Mouse (Mus musculus): Measurements from ENCODE around the gene Cmbl. TPM values are rescaled to one million over a fixed set of nuclear protein-coding genes. Genes with fewer than 3 reads are reported as not detected.

Gene Cmbl
- polyA plus RNA-seq, 1 experiment from 2014 or later = 12.2 TPM

GRCm38 (mm10) chr15:31561390-31561789, 3.8 kb upstream of the Cmbl start:
- no peak for ATAC-seq (replicated peaks; ENCODE audit: extremely low read depth, insufficient read depth, low FRiP score)
- no peak overlapping the region for H3K27ac ChIP-seq (ENCODE audit: low read length)
- H3K27me3 ChIP-seq (ENCODE audit: control insufficient read depth, insufficient read depth, low read length) = no peaks in the 10 kb centered on the region
- H3K9me3 ChIP-seq (replicated peaks; ENCODE audit: control insufficient read depth, low read length) = no peaks in the 10 kb centered on the region
- H3K9ac ChIP-seq (ENCODE audit: low read length) = no peak overlapping the region
- H3K36me3 ChIP-seq (ENCODE audit: control insufficient read depth, insufficient read depth) = no peaks in the 10 kb centered on the region
- 83% methylated on average over 6 of the region's 6 CpGs for WGBS
- H3K4me1 ChIP-seq (ENCODE audit: control insufficient read depth, insufficient read depth, low read length) = peaks cover 11% of the 10 kb centered on the region
- no peak overlapping the region for H3K4me2 ChIP-seq (ENCODE audit: low read depth, low read length)
- H3K4me3 ChIP-seq (ENCODE audit: low read length) = no peak overlapping the region

- no peak overlapping the region for H3K27ac ChIP-seq (ENCODE audit: low read length)
- no peak overlapping the region for H3K9ac ChIP-seq (ENCODE audit: low read length)
- no peak for ATAC-seq (replicated peaks; ENCODE audit: extremely low read depth, insufficient read depth, low FRiP score)
- H3K9me3 ChIP-seq (replicated peaks; ENCODE audit: control insufficient read depth, low read length) = no peaks in the 10 kb centered on the region
- H3K4me1 ChIP-seq (ENCODE audit: control insufficient read depth, insufficient read depth, low read length) = peaks cover 11% of the 10 kb centered on the region
- no peaks in the 10 kb centered on the region for H3K36me3 ChIP-seq (ENCODE audit: control insufficient read depth, insufficient read depth)
- no peak overlapping the region for H3K4me3 ChIP-seq (ENCODE audit: low read length)
- no peaks in the 10 kb centered on the region for H3K27me3 ChIP-seq (ENCODE audit: control insufficient read depth, insufficient read depth, low read length)
- 96% methylated on average over 4 of the region's 4 CpGs for WGBS
- no peak overlapping the region for H3K4me2 ChIP-seq (ENCODE audit: low read depth, low read length)
Measured at GRCm38 (mm10) chr15:31561976-31562375, 3.2 kb upstream of the Cmbl start.

GRCm38 (mm10) chr15:31562847-31563246, 2.3 kb upstream of the Cmbl start:
- Histone ChIP-seq H3K9ac (ENCODE audit: low read length) (no peak overlapping the region), H3K9me3 (replicated peaks; ENCODE audit: control insufficient read depth, low read length) (no peaks in the 10 kb centered on the region), H3K36me3 (ENCODE audit: control insufficient read depth, insufficient read depth) (no peaks in the 10 kb centered on the region), H3K4me2 (ENCODE audit: low read depth, low read length) (no peak overlapping the region), H3K4me3 (ENCODE audit: low read length) (no peak overlapping the region), H3K27me3 (ENCODE audit: control insufficient read depth, insufficient read depth, low read length) (no peaks in the 10 kb centered on the region), H3K4me1 (ENCODE audit: control insufficient read depth, insufficient read depth, low read length) (peaks cover 11% of the 10 kb centered on the region), H3K27ac (ENCODE audit: low read length) (no peak overlapping the region)
- no peak for ATAC-seq (replicated peaks; ENCODE audit: extremely low read depth, insufficient read depth, low FRiP score)
- 31% methylated on average over 8 of the region's 8 CpGs for WGBS

GRCm38 (mm10) chr15:31563577-31564546, 1.3 kb upstream of the Cmbl start:
- H3K27me3 ChIP-seq (ENCODE audit: control insufficient read depth, insufficient read depth, low read length) = no peaks in the 10 kb centered on the region
- H3K36me3 ChIP-seq (ENCODE audit: control insufficient read depth, insufficient read depth) = no peaks in the 10 kb centered on the region
- H3K9ac ChIP-seq (ENCODE audit: low read length) = no peak overlapping the region
- H3K4me1 ChIP-seq (ENCODE audit: control insufficient read depth, insufficient read depth, low read length) = peaks cover 20% of the 10 kb centered on the region
- H3K4me3 ChIP-seq (ENCODE audit: low read length) = peak overlapping the region; percentile 26; the same call in 1 of the 2 replicates
- H3K27ac ChIP-seq (ENCODE audit: low read length) = no peak overlapping the region
- ATAC-seq (replicated peaks; ENCODE audit: extremely low read depth, insufficient read depth, low FRiP score) = no peak
- peak overlapping the region; percentile 52 for H3K4me2 ChIP-seq (ENCODE audit: low read depth, low read length)
- WGBS = 41% methylated on average over 19 of the region's 19 CpGs
- H3K9me3 ChIP-seq (replicated peaks; ENCODE audit: control insufficient read depth, low read length) = no peaks in the 10 kb centered on the region

- H3K4me1 ChIP-seq (ENCODE audit: control insufficient read depth, insufficient read depth, low read length) = peaks cover 26% of the 10 kb centered on the region
- H3K27ac ChIP-seq (ENCODE audit: low read length) = no peak overlapping the region
- 52% methylated on average over 1 of the region's 1 CpGs for WGBS
- no peak overlapping the region for H3K4me2 ChIP-seq (ENCODE audit: low read depth, low read length)
- no peaks in the 10 kb centered on the region for H3K36me3 ChIP-seq (ENCODE audit: control insufficient read depth, insufficient read depth)
- no peak overlapping the region for H3K9ac ChIP-seq (ENCODE audit: low read length)
- H3K4me3 ChIP-seq (ENCODE audit: low read length) = no peak overlapping the region
- H3K27me3 ChIP-seq (ENCODE audit: control insufficient read depth, insufficient read depth, low read length) = no peaks in the 10 kb centered on the region
- H3K9me3 ChIP-seq (replicated peaks; ENCODE audit: control insufficient read depth, low read length) = no peaks in the 10 kb centered on the region
- ATAC-seq (replicated peaks; ENCODE audit: extremely low read depth, insufficient read depth, low FRiP score) = no peak
Measured at GRCm38 (mm10) chr15:31565786-31566185, 597 bp downstream of the Cmbl start.

GRCm38 (mm10) chr15:31567431-31567830, 2.2 kb downstream of the Cmbl start:
- WGBS = 76% methylated on average over 7 of the region's 7 CpGs
- Histone ChIP-seq H3K27ac (ENCODE audit: low read length) (no peak overlapping the region), H3K9me3 (replicated peaks; ENCODE audit: control insufficient read depth, low read length) (no peaks in the 10 kb centered on the region), H3K36me3 (ENCODE audit: control insufficient read depth, insufficient read depth) (no peaks in the 10 kb centered on the region), H3K9ac (ENCODE audit: low read length) (no peak overlapping the region), H3K27me3 (ENCODE audit: control insufficient read depth, insufficient read depth, low read length) (no peaks in the 10 kb centered on the region), H3K4me1 (ENCODE audit: control insufficient read depth, insufficient read depth, low read length) (peaks cover 26% of the 10 kb centered on the region), H3K4me2 (ENCODE audit: low read depth, low read length) (no peak overlapping the region), H3K4me3 (ENCODE audit: low read length) (no peak overlapping the region)
- ATAC-seq (replicated peaks; ENCODE audit: extremely low read depth, insufficient read depth, low FRiP score) = no peak

GRCm38 (mm10) chr15:31568581-31568996, 3.4 kb downstream of the Cmbl start:
- Histone ChIP-seq H3K9me3 (replicated peaks; ENCODE audit: control insufficient read depth, low read length) (no peaks in the 10 kb centered on the region), H3K27me3 (ENCODE audit: control insufficient read depth, insufficient read depth, low read length) (no peaks in the 10 kb centered on the region), H3K4me2 (ENCODE audit: low read depth, low read length) (peak overlapping the region; percentile 47), H3K36me3 (ENCODE audit: control insufficient read depth, insufficient read depth) (no peaks in the 10 kb centered on the region), H3K9ac (ENCODE audit: low read length) (peak overlapping the region; percentile 12; the same call in 1 of the 2 replicates), H3K4me1 (ENCODE audit: control insufficient read depth, insufficient read depth, low read length) (peaks cover 21% of the 10 kb centered on the region), H3K27ac (ENCODE audit: low read length) (peak overlapping the region; percentile 72), H3K4me3 (ENCODE audit: low read length) (peak overlapping the region; percentile 15)
- ATAC-seq (replicated peaks; ENCODE audit: extremely low read depth, insufficient read depth, low FRiP score) = peak; percentile 85
- WGBS = 6% methylated on average over 12 of the region's 12 CpGs

GRCm38 (mm10) chr15:31569325-31570022, 4.3 kb downstream of the Cmbl start:
- Histone ChIP-seq H3K36me3 (ENCODE audit: control insufficient read depth, insufficient read depth) (no peaks in the 10 kb centered on the region), H3K4me1 (ENCODE audit: control insufficient read depth, insufficient read depth, low read length) (peaks cover 16% of the 10 kb centered on the region), H3K9ac (ENCODE audit: low read length) (no peak overlapping the region), H3K9me3 (replicated peaks; ENCODE audit: control insufficient read depth, low read length) (no peaks in the 10 kb centered on the region), H3K27me3 (ENCODE audit: control insufficient read depth, insufficient read depth, low read length) (no peaks in the 10 kb centered on the region), H3K4me3 (ENCODE audit: low read length) (no peak overlapping the region), H3K27ac (ENCODE audit: low read length) (no peak overlapping the region), H3K4me2 (ENCODE audit: low read depth, low read length) (peak overlapping the region; percentile 47; the same call in 1 of the 2 replicates)
- WGBS = 45% methylated on average over 9 of the region's 9 CpGs
- ATAC-seq (replicated peaks; ENCODE audit: extremely low read depth, insufficient read depth, low FRiP score) = no peak; the same call in 1 of the 2 replicates

GRCm38 (mm10) chr15:31570959-31571358, 5.8 kb downstream of the Cmbl start:
- no peaks in the 10 kb centered on the region for H3K27me3 ChIP-seq (ENCODE audit: control insufficient read depth, insufficient read depth, low read length)
- WGBS = 86% methylated on average over 8 of the region's 8 CpGs
- ATAC-seq (replicated peaks; ENCODE audit: extremely low read depth, insufficient read depth, low FRiP score) = no peak
- H3K4me3 ChIP-seq (ENCODE audit: low read length) = no peak overlapping the region
- H3K9me3 ChIP-seq (replicated peaks; ENCODE audit: control insufficient read depth, low read length) = no peaks in the 10 kb centered on the region
- no peak overlapping the region for H3K27ac ChIP-seq (ENCODE audit: low read length)
- no peak overlapping the region for H3K4me2 ChIP-seq (ENCODE audit: low read depth, low read length)
- no peaks in the 10 kb centered on the region for H3K36me3 ChIP-seq (ENCODE audit: control insufficient read depth, insufficient read depth)
- no peak overlapping the region for H3K9ac ChIP-seq (ENCODE audit: low read length)
- peaks cover 16% of the 10 kb centered on the region for H3K4me1 ChIP-seq (ENCODE audit: control insufficient read depth, insufficient read depth, low read length)

All from heart, embryonic 16.5 days (tissue).